Mouse (Mus musculus): ENCODE measurements around the gene Nrp2. TPM values are rescaled to one million over a fixed set of nuclear protein-coding genes. Genes with fewer than 3 reads are reported as not detected.

Nrp2 gene
- polyA plus RNA-seq, 1 experiment from 2014 or later, result 6.1 TPM

- no peak overlapping the region for H3K4me2 ChIP-seq (ENCODE audit: low read length)
- 21% methylated on average over 1 of the region's 1 CpGs for WGBS
- no peaks in the 10 kb centered on the region for H3K4me1 ChIP-seq (ENCODE audit: control insufficient read depth in 2 of 2, insufficient read depth in 2 of 2, low read length in 2 of 2)
- H3K9me3 ChIP-seq (ENCODE audit: control insufficient read depth, low read length), result no peaks in the 10 kb centered on the region
- H3K4me3 ChIP-seq (ENCODE audit: control insufficient read depth in 1 of 2, insufficient read depth in 1 of 2, low read depth in 1 of 2, low read length in 2 of 2), result no peak overlapping the region
- H3K9ac ChIP-seq (ENCODE audit: low read length), result no peak overlapping the region
- H3K27me3 ChIP-seq (ENCODE audit: control insufficient read depth, insufficient read depth, low read length), result no peaks in the 10 kb centered on the region
- no peak for ATAC-seq (ENCODE audit: insufficient number of reproducible peaks, insufficient read depth, low FRiP score, low read depth)
- no peak overlapping the region for H3K27ac ChIP-seq (replicated peaks in 1 of 2; ENCODE audit: control insufficient read depth in 1 of 2, insufficient read depth in 1 of 2, low read depth in 2 of 2, low read length in 2 of 2)
- no peaks in the 10 kb centered on the region for H3K36me3 ChIP-seq (ENCODE audit: control insufficient read depth, insufficient read depth, low read length)
Observed at GRCm38 (mm10) chr1:62803544-62803943, 100.5 kb downstream of the Nrp2 start.

GRCm38 (mm10) chr1:62806014-62806413 is 102.9 kb downstream of the Nrp2 start:
- WGBS, result 17% methylated on average over 1 of the region's 1 CpGs
- ATAC-seq (ENCODE audit: insufficient number of reproducible peaks, insufficient read depth, low FRiP score, low read depth), result no peak
- no peak overlapping the region for H3K4me3 ChIP-seq (ENCODE audit: control insufficient read depth in 1 of 2, insufficient read depth in 1 of 2, low read depth in 1 of 2, low read length in 2 of 2)
- no peak overlapping the region for H3K9ac ChIP-seq (ENCODE audit: low read length)
- H3K36me3 ChIP-seq (ENCODE audit: control insufficient read depth, insufficient read depth, low read length), result no peaks in the 10 kb centered on the region
- no peaks in the 10 kb centered on the region for H3K27me3 ChIP-seq (ENCODE audit: control insufficient read depth, insufficient read depth, low read length)
- no peaks in the 10 kb centered on the region for H3K9me3 ChIP-seq (ENCODE audit: control insufficient read depth, low read length)
- no peak overlapping the region for H3K4me2 ChIP-seq (ENCODE audit: low read length)
- H3K4me1 ChIP-seq (ENCODE audit: control insufficient read depth in 2 of 2, insufficient read depth in 2 of 2, low read length in 2 of 2), result no peaks in the 10 kb centered on the region
- no peak overlapping the region for H3K27ac ChIP-seq (replicated peaks in 1 of 2; ENCODE audit: control insufficient read depth in 1 of 2, insufficient read depth in 1 of 2, low read depth in 2 of 2, low read length in 2 of 2)

GRCm38 (mm10) chr1:62808395-62808794 is 105.3 kb downstream of the Nrp2 start:
- WGBS, result 62% methylated on average over 4 of the region's 4 CpGs
- Histone ChIP-seq H3K4me2 (ENCODE audit: low read length) (no peak overlapping the region), H3K27ac (replicated peaks in 1 of 2; ENCODE audit: control insufficient read depth in 1 of 2, insufficient read depth in 1 of 2, low read depth in 2 of 2, low read length in 2 of 2) (no peak overlapping the region), H3K9me3 (ENCODE audit: control insufficient read depth, low read length) (no peaks in the 10 kb centered on the region), H3K4me1 (ENCODE audit: control insufficient read depth in 2 of 2, insufficient read depth in 2 of 2, low read length in 2 of 2) (peaks cover 0 to 4% of the 10 kb centered on the region in 2 experiments; a peak in 2 of 4 replicates), H3K9ac (ENCODE audit: low read length) (no peak overlapping the region), H3K36me3 (ENCODE audit: control insufficient read depth, insufficient read depth, low read length) (no peaks in the 10 kb centered on the region), H3K4me3 (ENCODE audit: control insufficient read depth in 1 of 2, insufficient read depth in 1 of 2, low read depth in 1 of 2, low read length in 2 of 2) (no peak overlapping the region), H3K27me3 (ENCODE audit: control insufficient read depth, insufficient read depth, low read length) (no peaks in the 10 kb centered on the region)
- ATAC-seq (ENCODE audit: insufficient number of reproducible peaks, insufficient read depth, low FRiP score, low read depth), result no peak

GRCm38 (mm10) chr1:62809601-62810228 is 106.6 kb downstream of the Nrp2 start:
- ATAC-seq (ENCODE audit: insufficient number of reproducible peaks, insufficient read depth, low FRiP score, low read depth), result no peak
- Histone ChIP-seq H3K9ac (ENCODE audit: low read length) (no peak overlapping the region), H3K4me3 (ENCODE audit: control insufficient read depth in 1 of 2, insufficient read depth in 1 of 2, low read depth in 1 of 2, low read length in 2 of 2) (no peak overlapping the region), H3K27ac (replicated peaks in 1 of 2; ENCODE audit: control insufficient read depth in 1 of 2, insufficient read depth in 1 of 2, low read depth in 2 of 2, low read length in 2 of 2) (no peak overlapping the region), H3K9me3 (ENCODE audit: control insufficient read depth, low read length) (no peaks in the 10 kb centered on the region), H3K4me1 (ENCODE audit: control insufficient read depth in 2 of 2, insufficient read depth in 2 of 2, low read length in 2 of 2) (peaks cover 0 to 5% of the 10 kb centered on the region in 2 experiments; a peak in 2 of 4 replicates), H3K27me3 (ENCODE audit: control insufficient read depth, insufficient read depth, low read length) (no peaks in the 10 kb centered on the region), H3K36me3 (ENCODE audit: control insufficient read depth, insufficient read depth, low read length) (no peaks in the 10 kb centered on the region), H3K4me2 (ENCODE audit: low read length) (no peak overlapping the region)
- WGBS, result 77% methylated on average over 8 of the region's 8 CpGs

GRCm38 (mm10) chr1:62811141-62811540 is 108.1 kb downstream of the Nrp2 start:
- H3K9me3 ChIP-seq (ENCODE audit: control insufficient read depth, low read length), result no peaks in the 10 kb centered on the region
- H3K4me1 ChIP-seq (ENCODE audit: control insufficient read depth in 2 of 2, insufficient read depth in 2 of 2, low read length in 2 of 2), result peaks cover 0 to 5% of the 10 kb centered on the region in 2 experiments; a peak in 2 of 4 replicates
- no peak overlapping the region for H3K27ac ChIP-seq (replicated peaks in 1 of 2; ENCODE audit: control insufficient read depth in 1 of 2, insufficient read depth in 1 of 2, low read depth in 2 of 2, low read length in 2 of 2)
- no peaks in the 10 kb centered on the region for H3K27me3 ChIP-seq (ENCODE audit: control insufficient read depth, insufficient read depth, low read length)
- H3K4me2 ChIP-seq (ENCODE audit: low read length), result no peak overlapping the region
- no peak overlapping the region for H3K4me3 ChIP-seq (ENCODE audit: control insufficient read depth in 1 of 2, insufficient read depth in 1 of 2, low read depth in 1 of 2, low read length in 2 of 2)
- ATAC-seq (ENCODE audit: insufficient number of reproducible peaks, insufficient read depth, low FRiP score, low read depth), result no peak
- H3K36me3 ChIP-seq (ENCODE audit: control insufficient read depth, insufficient read depth, low read length), result no peaks in the 10 kb centered on the region
- H3K9ac ChIP-seq (ENCODE audit: low read length), result no peak overlapping the region
- 91% methylated on average over 7 of the region's 7 CpGs for WGBS

- no peak overlapping the region for H3K4me3 ChIP-seq (ENCODE audit: control insufficient read depth in 1 of 2, insufficient read depth in 1 of 2, low read depth in 1 of 2, low read length in 2 of 2)
- H3K27me3 ChIP-seq (ENCODE audit: control insufficient read depth, insufficient read depth, low read length), result no peaks in the 10 kb centered on the region
- H3K27ac ChIP-seq (replicated peaks in 1 of 2; ENCODE audit: control insufficient read depth in 1 of 2, insufficient read depth in 1 of 2, low read depth in 2 of 2, low read length in 2 of 2), result no peak overlapping the region
- peaks cover 4 to 9% of the 10 kb centered on the region in 2 experiments; a peak in 3 of 4 replicates for H3K4me1 ChIP-seq (ENCODE audit: control insufficient read depth in 2 of 2, insufficient read depth in 2 of 2, low read length in 2 of 2)
- no peaks in the 10 kb centered on the region for H3K36me3 ChIP-seq (ENCODE audit: control insufficient read depth, insufficient read depth, low read length)
- WGBS, result 42% methylated on average over 10 of the region's 10 CpGs
- no peak for ATAC-seq (ENCODE audit: insufficient number of reproducible peaks, insufficient read depth, low FRiP score, low read depth)
- no peak overlapping the region for H3K9ac ChIP-seq (ENCODE audit: low read length)
- no peaks in the 10 kb centered on the region for H3K9me3 ChIP-seq (ENCODE audit: control insufficient read depth, low read length)
- no peak overlapping the region for H3K4me2 ChIP-seq (ENCODE audit: low read length)
Observed at GRCm38 (mm10) chr1:62812701-62813684, 109.9 kb downstream of the Nrp2 start.

- Histone ChIP-seq H3K27me3 (ENCODE audit: control insufficient read depth, insufficient read depth, low read length) (no peaks in the 10 kb centered on the region), H3K4me1 (ENCODE audit: control insufficient read depth in 2 of 2, insufficient read depth in 2 of 2, low read length in 2 of 2) (peaks cover 6 to 9% of the 10 kb centered on the region in 2 experiments; a peak in 3 of 4 replicates), H3K4me2 (ENCODE audit: low read length) (no peak overlapping the region), H3K9me3 (ENCODE audit: control insufficient read depth, low read length) (no peaks in the 10 kb centered on the region), H3K36me3 (ENCODE audit: control insufficient read depth, insufficient read depth, low read length) (no peaks in the 10 kb centered on the region), H3K27ac (replicated peaks in 1 of 2; ENCODE audit: control insufficient read depth in 1 of 2, insufficient read depth in 1 of 2, low read depth in 2 of 2, low read length in 2 of 2) (no peak overlapping the region), H3K9ac (ENCODE audit: low read length) (no peak overlapping the region), H3K4me3 (ENCODE audit: control insufficient read depth in 1 of 2, insufficient read depth in 1 of 2, low read depth in 1 of 2, low read length in 2 of 2) (no peak overlapping the region)
- 71% methylated on average over 1 of the region's 1 CpGs for WGBS
- ATAC-seq (ENCODE audit: insufficient number of reproducible peaks, insufficient read depth, low FRiP score, low read depth), result no peak
Observed at GRCm38 (mm10) chr1:62813938-62814337, 110.9 kb downstream of the Nrp2 start.
